Mouse (Mus musculus) forebrain, embryonic 13.5 days (tissue): ENCODE results near the gene Repin1. TPM values are rescaled to one million over a fixed set of nuclear protein-coding genes. Genes with fewer than 3 reads are reported as not detected.

ENCODE experiments used
- ATAC-seq: fragments of 200-750 bp; cut with Nextera tagmentation; 2 replicates; pipeline ENCODE4 v1.8.0; 2017
- H3K27ac ChIP-seq: fragments of 300-500 bp; sonication (generic); 2 replicates; pipeline ENCODE4 v1.5.1; 2015; ENCODE audit warnings: inconsistent platforms, mild to moderate bottlenecking, moderate library complexity
- H3K27me3 ChIP-seq: fragments of 300-500 bp; sonication (generic); 2 replicates; pipeline ENCODE4 v1.6.1; 2015; ENCODE audit warnings: mild to moderate bottlenecking, inconsistent platforms
- H3K36me3 ChIP-seq: fragments of 300-500 bp; sonication (generic); 2 replicates; pipeline ENCODE4 v1.6.1; 2015; ENCODE audit warnings: mild to moderate bottlenecking, inconsistent platforms; ENCODE audit not compliant: poor library complexity, severe bottlenecking
- H3K4me1 ChIP-seq: fragments of 300-500 bp; sonication (generic); 2 replicates; pipeline ENCODE4 v1.6.1; 2015; ENCODE audit warnings: inconsistent platforms
- H3K4me2 ChIP-seq: fragments of 300-500 bp; sonication (generic); 2 replicates; pipeline ENCODE4 v1.6.1; 2015; ENCODE audit warnings: inconsistent platforms, mild to moderate bottlenecking, moderate library complexity
- H3K4me3 ChIP-seq: fragments of 300-500 bp; sonication (generic); 2 replicates; pipeline ENCODE4 v1.5.1; 2015; ENCODE audit warnings: mild to moderate bottlenecking, inconsistent platforms
- H3K9ac ChIP-seq: fragments of 300-500 bp; sonication (generic); 2 replicates; pipeline ENCODE4 v1.6.1; 2015; ENCODE audit warnings: mild to moderate bottlenecking, inconsistent platforms
- H3K9me3 ChIP-seq: fragments of 300-500 bp; sonication (generic); replicated peaks from 2 replicates; pipeline ENCODE4 v1.6.1; 2016; ENCODE audit warnings: inconsistent platforms
- WGBS: fragments of 180-500 bp; shearing (Covaris S2); methylation state at CpG from one replicate; pipeline ENCODE4 v1.1.7; 2015; 5-methylcytosine and 5-hydroxymethylcytosine counted together
- polyA plus RNA-seq: library from polyadenylated mRNA; unstranded; fragments of >200 nt; fragmentation: Nextera tagmentation; extraction: Ambion mirVana; gene quantifications from 2 replicates; pipeline ENCODE4 v1.2.1, GENCODE M21; 2015

Repin1 gene
- polyA plus RNA-seq, 1 experiment from 2014 or later: 35.8 TPM

GRCm38 (mm10) chr6:48589194-48589750 is 4.4 kb upstream of the Repin1 start, which contains the start of gene Gm45021:
TSS of gene Gm45021 (plus strand) at chr6:48589610.
- Histone ChIP-seq H3K4me2 (no peak within 1 kb of the TSS), H3K27me3 (no peaks in the 10 kb centered on the region), H3K9ac (no peak within 1 kb of the TSS), H3K9me3 (no peaks in the 10 kb centered on the region), H3K4me1 (peaks cover 7% of the 10 kb centered on the region; the same call in 1 of the 2 replicates), H3K4me3 (no peak within 1 kb of the TSS), H3K27ac (no peak within 1 kb of the TSS), H3K36me3 (no peaks in the 10 kb centered on the region)
- 76% methylated on average over 6 of the region's 6 CpGs for WGBS
- no peak for ATAC-seq

- H3K4me2 ChIP-seq: no peak overlapping the region
- no peak for ATAC-seq
- H3K9me3 ChIP-seq: peaks cover 6% of the 10 kb centered on the region
- H3K27ac ChIP-seq: no peak overlapping the region
- WGBS: 86% methylated on average over 3 of the region's 3 CpGs
- H3K4me3 ChIP-seq: no peak overlapping the region
- no peaks in the 10 kb centered on the region for H3K27me3 ChIP-seq
- H3K9ac ChIP-seq: no peak overlapping the region
- peaks cover 18% of the 10 kb centered on the region for H3K4me1 ChIP-seq
- peaks cover 13% of the 10 kb centered on the region for H3K36me3 ChIP-seq
Measured at GRCm38 (mm10) chr6:48591221-48591845, 2.4 kb upstream of the Repin1 start.

GRCm38 (mm10) chr6:48591871-48592270 is 1.8 kb upstream of the Repin1 start:
- Histone ChIP-seq H3K9me3 (peaks cover 11% of the 10 kb centered on the region), H3K27ac (no peak overlapping the region), H3K36me3 (peaks cover 18% of the 10 kb centered on the region), H3K9ac (no peak overlapping the region), H3K27me3 (no peaks in the 10 kb centered on the region), H3K4me1 (peaks cover 18% of the 10 kb centered on the region), H3K4me2 (no peak overlapping the region), H3K4me3 (no peak overlapping the region)
- no peak for ATAC-seq
- 93% methylated on average over 6 of the region's 6 CpGs for WGBS

- peaks cover 42% of the 10 kb centered on the region for H3K36me3 ChIP-seq
- 3% methylated on average over 31 of the region's 41 CpGs for WGBS
- peak overlapping the region; percentile 84 for H3K9ac ChIP-seq
- peak; percentile 70 for ATAC-seq
- peak overlapping the region; percentile 89 for H3K27ac ChIP-seq
- peak overlapping the region; percentile 70 for H3K4me3 ChIP-seq
- H3K4me1 ChIP-seq: peaks cover 18% of the 10 kb centered on the region
- H3K27me3 ChIP-seq: no peaks in the 10 kb centered on the region
- H3K4me2 ChIP-seq: peak overlapping the region; percentile 75
- H3K9me3 ChIP-seq: peaks cover 25% of the 10 kb centered on the region
Measured at GRCm38 (mm10) chr6:48594043-48594738, 508 bp downstream of the Repin1 start.

- Histone ChIP-seq H3K27ac (no peak overlapping the region), H3K4me2 (peak overlapping the region; percentile 75), H3K4me1 (peaks cover 18% of the 10 kb centered on the region), H3K36me3 (peaks cover 51% of the 10 kb centered on the region), H3K27me3 (no peaks in the 10 kb centered on the region), H3K9me3 (peaks cover 25% of the 10 kb centered on the region), H3K9ac (peak overlapping the region; percentile 84; the same call in 1 of the 2 replicates), H3K4me3 (peak overlapping the region; percentile 70)
- WGBS: 44% methylated on average over 1 of the region's 1 CpGs
- ATAC-seq: no peak
Measured at GRCm38 (mm10) chr6:48595278-48595677, 1.6 kb downstream of the Repin1 start.

- 96% methylated on average over 45 of the region's 45 CpGs for WGBS
- no peak for ATAC-seq
- Histone ChIP-seq H3K36me3 (peaks cover 51% of the 10 kb centered on the region), H3K4me2 (no peak overlapping the region), H3K4me3 (no peak overlapping the region), H3K27ac (no peak overlapping the region), H3K9ac (no peak overlapping the region), H3K9me3 (peaks cover 25% of the 10 kb centered on the region), H3K27me3 (no peaks in the 10 kb centered on the region), H3K4me1 (peaks cover 24% of the 10 kb centered on the region)
Measured at GRCm38 (mm10) chr6:48596545-48597232, 3.0 kb downstream of the Repin1 start.

GRCm38 (mm10) chr6:48597233-48597625 is 3.5 kb downstream of the Repin1 start:
- H3K9ac ChIP-seq: no peak overlapping the region
- peaks cover 25% of the 10 kb centered on the region for H3K9me3 ChIP-seq
- H3K27ac ChIP-seq: no peak overlapping the region
- H3K36me3 ChIP-seq: peaks cover 51% of the 10 kb centered on the region
- 96% methylated on average over 27 of the region's 27 CpGs for WGBS
- no peak overlapping the region for H3K4me2 ChIP-seq
- no peaks in the 10 kb centered on the region for H3K27me3 ChIP-seq
- peaks cover 25% of the 10 kb centered on the region for H3K4me1 ChIP-seq
- no peak for ATAC-seq
- H3K4me3 ChIP-seq: no peak overlapping the region

GRCm38 (mm10) chr6:48600594-48600993 is 6.9 kb downstream of the Repin1 start:
- H3K4me2 ChIP-seq: no peak overlapping the region
- 94% methylated on average over 1 of the region's 1 CpGs for WGBS

GRCm38 (mm10) chr6:48601271-48602079 is 7.8 kb downstream of the Repin1 start, which contains the start of gene Zfp775:
TSS of gene Zfp775 (plus strand) at chr6:48602063.
- Histone ChIP-seq H3K9me3 (peaks cover 18% of the 10 kb centered on the region), H3K4me2 (peak within 1 kb of the TSS; percentile 89), H3K27ac (peak within 1 kb of the TSS; percentile 83), H3K4me1 (peaks cover 15% of the 10 kb centered on the region), H3K4me3 (peak within 1 kb of the TSS; percentile 77), H3K27me3 (no peaks in the 10 kb centered on the region), H3K36me3 (peaks cover 37% of the 10 kb centered on the region), H3K9ac (peak within 1 kb of the TSS; percentile 89)
- ATAC-seq: peak; percentile 99
- 5% methylated on average over 41 of the region's 42 CpGs for WGBS

More at GRCm38 (mm10) chr6:48600594-48600993, 6.9 kb downstream of the Repin1 start:
- no peak for ATAC-seq
- peaks cover 15% of the 10 kb centered on the region for H3K4me1 ChIP-seq
- H3K4me3 ChIP-seq: no peak overlapping the region
- H3K9me3 ChIP-seq: peaks cover 25% of the 10 kb centered on the region
- peak overlapping the region; percentile 83; the same call in 1 of the 2 replicates for H3K27ac ChIP-seq
- H3K9ac ChIP-seq: peak overlapping the region; percentile 89; the same call in 1 of the 2 replicates
- no peaks in the 10 kb centered on the region for H3K27me3 ChIP-seq
- peaks cover 46% of the 10 kb centered on the region for H3K36me3 ChIP-seq

- Histone ChIP-seq H3K9ac (peak overlapping the region; percentile 89), H3K36me3 (peaks cover 29% of the 10 kb centered on the region), H3K4me3 (peak overlapping the region; percentile 77), H3K9me3 (peaks cover 10% of the 10 kb centered on the region), H3K4me2 (peak overlapping the region; percentile 89), H3K27ac (peak overlapping the region; percentile 83), H3K4me1 (peaks cover 15% of the 10 kb centered on the region), H3K27me3 (no peaks in the 10 kb centered on the region)
- WGBS: 2% methylated on average over 28 of the region's 28 CpGs
- ATAC-seq: peak; percentile 84
Measured at GRCm38 (mm10) chr6:48602080-48602741, 8.5 kb downstream of the Repin1 start.

- Histone ChIP-seq H3K9me3 (no peaks in the 10 kb centered on the region), H3K27me3 (no peaks in the 10 kb centered on the region), H3K4me3 (no peak overlapping the region), H3K4me1 (peaks cover 4% of the 10 kb centered on the region; the same call in 1 of the 2 replicates), H3K4me2 (no peak overlapping the region), H3K36me3 (peaks cover 7% of the 10 kb centered on the region), H3K27ac (no peak overlapping the region), H3K9ac (no peak overlapping the region)
- ATAC-seq: no peak
- WGBS: 61% methylated on average over 2 of the region's 2 CpGs
Measured at GRCm38 (mm10) chr6:48608124-48608523, 14.4 kb downstream of the Repin1 start.
